Mouse (Mus musculus): ENCODE data around the gene Mrpl28. TPM values are rescaled to one million over a fixed set of nuclear protein-coding genes. Genes with fewer than 3 reads are reported as not detected.

Mrpl28 gene
- total and polyA plus RNA-seq, 3 experiments = 131 to 154 (median 131) TPM

GRCm38 (mm10) chr17:26115956-26116487 is 7.3 kb upstream of the Mrpl28 start:
- TF ChIP-seq POLR2A (IDR thresholded peaks at IDR 0.05; ENCODE audit: insufficient read depth, low read depth, low read length) = no peak
- no peak for TF ChIP-seq CTCF (IDR thresholded peaks at IDR 0.05)
- TF ChIP-seq EP300 (IDR thresholded peaks at IDR 0.05; ENCODE audit: insufficient read depth, low read depth, low read length) = no peak
- no peaks in the 10 kb centered on the region for H3K79me2 ChIP-seq (replicated peaks; ENCODE audit: control insufficient read depth, insufficient read depth, low read length)
- no peak overlapping the region for H3K9ac ChIP-seq (ENCODE audit: low read depth, low read length)
- H3K4me1 ChIP-seq (ENCODE audit: control insufficient read depth, insufficient read depth, low read length) = 0 out of 2 replicates have a peak, but pooled peaks cover 1% of the 10 kb centered on the region
- no peaks in the 10 kb centered on the region for H3K36me3 ChIP-seq (ENCODE audit: control insufficient read depth, insufficient read depth, low read length)
- H3K27ac ChIP-seq = no peak overlapping the region
- H3K27me3 ChIP-seq (ENCODE audit: control insufficient read depth, insufficient read depth, low read length) = peaks cover 4% of the 10 kb centered on the region; the same call in 1 of the 2 replicates
- no peak for DNase-seq
- intact Hi-C loops (cut with DNase I) = no loop called here
- no peak overlapping the region for H3K4me3 ChIP-seq
- WGBS = 79% methylated on average over 2 of the region's 3 CpGs

- 79% methylated on average over 17 of the region's 17 CpGs for WGBS
- Histone ChIP-seq H3K4me1 (ENCODE audit: control insufficient read depth, insufficient read depth, low read length) (0 out of 2 replicates have a peak, but pooled peaks cover 1% of the 10 kb centered on the region), H3K79me2 (replicated peaks; ENCODE audit: control insufficient read depth, insufficient read depth, low read length) (no peaks in the 10 kb centered on the region), H3K36me3 (ENCODE audit: control insufficient read depth, insufficient read depth, low read length) (no peaks in the 10 kb centered on the region), H3K27me3 (ENCODE audit: control insufficient read depth, insufficient read depth, low read length) (peaks cover 1% of the 10 kb centered on the region; the same call in 1 of the 2 replicates), H3K4me3 (no peak overlapping the region), H3K27ac (no peak overlapping the region), H3K9ac (ENCODE audit: low read depth, low read length) (no peak overlapping the region)
- intact Hi-C loops (cut with DNase I) = no loop called here
- no peak for DNase-seq
- TF ChIP-seq EP300 (IDR thresholded peaks at IDR 0.05; ENCODE audit: insufficient read depth, low read depth, low read length) = no peak
Observed at GRCm38 (mm10) chr17:26116503-26117258, 6.6 kb upstream of the Mrpl28 start.

- no peaks in the 10 kb centered on the region; the same call in 1 of the 2 replicates for H3K27me3 ChIP-seq (ENCODE audit: control insufficient read depth, insufficient read depth, low read length)
- H3K79me2 ChIP-seq (replicated peaks; ENCODE audit: control insufficient read depth, insufficient read depth, low read length) = no peaks in the 10 kb centered on the region
- peak; percentile 47 to 63 for DNase-seq
- H3K4me3 ChIP-seq = no peak overlapping the region
- no peak overlapping the region for H3K27ac ChIP-seq
- WGBS = 41% methylated on average over 33 of the region's 33 CpGs
- intact Hi-C loops (cut with DNase I) = loop anchor here (5.0 kb wide), 1 partner anchor 122 kb away; the partner anchor contains the start of gene Fam234a
- H3K4me1 ChIP-seq (ENCODE audit: control insufficient read depth, insufficient read depth, low read length) = peaks cover 7% of the 10 kb centered on the region
- H3K9ac ChIP-seq (ENCODE audit: low read depth, low read length) = no peak overlapping the region
- TF ChIP-seq POLR2A (IDR thresholded peaks at IDR 0.05; ENCODE audit: insufficient read depth, low read depth, low read length) = no peak
- peak; percentile 71 for TF ChIP-seq CTCF (IDR thresholded peaks at IDR 0.05)
- TF ChIP-seq EP300 (IDR thresholded peaks at IDR 0.05; ENCODE audit: insufficient read depth, low read depth, low read length) = peak; percentile 76
- no peaks in the 10 kb centered on the region for H3K36me3 ChIP-seq (ENCODE audit: control insufficient read depth, insufficient read depth, low read length)
Observed at GRCm38 (mm10) chr17:26119766-26120710, 3.3 kb upstream of the Mrpl28 start.

GRCm38 (mm10) chr17:26122431-26123140 is 714 bp upstream of the Mrpl28 start:
- TF ChIP-seq EP300 (IDR thresholded peaks at IDR 0.05; ENCODE audit: insufficient read depth, low read depth, low read length) (no peak), CTCF (IDR thresholded peaks at IDR 0.05) (no peak), POLR2A (IDR thresholded peaks at IDR 0.05; ENCODE audit: insufficient read depth, low read depth, low read length) (no peak)
- no peak for DNase-seq
- Histone ChIP-seq H3K36me3 (ENCODE audit: control insufficient read depth, insufficient read depth, low read length) (no peaks in the 10 kb centered on the region), H3K9ac (ENCODE audit: low read depth, low read length) (no peak overlapping the region), H3K4me3 (no peak overlapping the region), H3K27me3 (ENCODE audit: control insufficient read depth, insufficient read depth, low read length) (no peaks in the 10 kb centered on the region), H3K79me2 (replicated peaks; ENCODE audit: control insufficient read depth, insufficient read depth, low read length) (no peaks in the 10 kb centered on the region), H3K4me1 (ENCODE audit: control insufficient read depth, insufficient read depth, low read length) (peaks cover 7% of the 10 kb centered on the region), H3K27ac (no peak overlapping the region)
- intact Hi-C loops (cut with DNase I) = loop anchor here (2.0 to 5.0 kb wide), 2 partner anchors 16 to 120 kb away; partner anchors contain the start of genes Axin1 and Fam234a
- WGBS = 54% methylated on average over 5 of the region's 5 CpGs

- DNase-seq = no peak
- intact Hi-C loops (cut with DNase I) = loop anchor here (5.0 kb wide), 1 partner anchor 118 kb away; the partner anchor contains the start of gene Fam234a
- no peak overlapping the region for H3K4me3 ChIP-seq
Observed at GRCm38 (mm10) chr17:26124560-26124959, 1.3 kb downstream of the Mrpl28 start.

More at GRCm38 (mm10) chr17:26124560-26124959, 1.3 kb downstream of the Mrpl28 start:
- no peaks in the 10 kb centered on the region for H3K36me3 ChIP-seq (ENCODE audit: control insufficient read depth, insufficient read depth, low read length)
- H3K27me3 ChIP-seq (ENCODE audit: control insufficient read depth, insufficient read depth, low read length) = no peaks in the 10 kb centered on the region
- H3K27ac ChIP-seq = no peak overlapping the region
- peaks cover 7% of the 10 kb centered on the region for H3K4me1 ChIP-seq (ENCODE audit: control insufficient read depth, insufficient read depth, low read length)
- H3K79me2 ChIP-seq (replicated peaks; ENCODE audit: control insufficient read depth, insufficient read depth, low read length) = no peaks in the 10 kb centered on the region
- TF ChIP-seq EP300 (IDR thresholded peaks at IDR 0.05; ENCODE audit: insufficient read depth, low read depth, low read length) (no peak), CTCF (IDR thresholded peaks at IDR 0.05) (no peak), POLR2A (IDR thresholded peaks at IDR 0.05; ENCODE audit: insufficient read depth, low read depth, low read length) (no peak)
- WGBS = 81% methylated on average over 7 of the region's 7 CpGs
- no peak overlapping the region for H3K9ac ChIP-seq (ENCODE audit: low read depth, low read length)
